Mouse (Mus musculus): ENCODE results near the gene Aplp2. TPM values are rescaled to one million over a fixed set of nuclear protein-coding genes. Genes with fewer than 3 reads are reported as not detected.
"Not testable (repeated sequence)": the region's sequence is repeated elsewhere in the genome, so short reads cannot be mapped to it uniquely, and the experiment has no call there.

The Aplp2 gene
- polyA plus RNA-seq, 2 experiments from 2014 or later, result 66.4 to 72.8 TPM

GRCm38 (mm10) chr9:31177692-31178091 is 33.9 kb downstream of the Aplp2 start:
- no peak for ATAC-seq

- no peak for ATAC-seq
Measured at GRCm38 (mm10) chr9:31176379-31177130, 35.1 kb downstream of the Aplp2 start.

GRCm38 (mm10) chr9:31175978-31176377 is 35.6 kb downstream of the Aplp2 start:
- ATAC-seq, result no peak

- no peak for ATAC-seq
Measured at GRCm38 (mm10) chr9:31175346-31175745, 36.3 kb downstream of the Aplp2 start.

- no peak for ATAC-seq
Measured at GRCm38 (mm10) chr9:31168356-31169093, 43.1 kb downstream of the Aplp2 start.

GRCm38 (mm10) chr9:31167305-31167704 is 44.3 kb downstream of the Aplp2 start:
- no peak for ATAC-seq

- not testable (repeated sequence) for ATAC-seq
Measured at GRCm38 (mm10) chr9:31165505-31165904, 46.1 kb downstream of the Aplp2 start.

- no peak for ATAC-seq
Measured at GRCm38 (mm10) chr9:31163327-31163726, 48.3 kb downstream of the Aplp2 start.

GRCm38 (mm10) chr9:31162911-31163310 is 48.7 kb downstream of the Aplp2 start:
- ATAC-seq, result no peak

- ATAC-seq, result no peak
Measured at GRCm38 (mm10) chr9:31159910-31160309, 51.7 kb downstream of the Aplp2 start.

GRCm38 (mm10) chr9:31156594-31156993 is 55.0 kb downstream of the Aplp2 start:
- ATAC-seq, result no peak

- ATAC-seq, result peak; percentile 52
Measured at GRCm38 (mm10) chr9:31151050-31151449, 60.6 kb downstream of the Aplp2 start.

- ATAC-seq, result no peak
Measured at GRCm38 (mm10) chr9:31148135-31148534, 63.5 kb downstream of the Aplp2 start.

GRCm38 (mm10) chr9:31145272-31145925 is 66.2 kb downstream of the Aplp2 start:
- ATAC-seq, result no peak

GRCm38 (mm10) chr9:31142924-31143323 is 68.7 kb downstream of the Aplp2 start:
- ATAC-seq, result no peak

- ATAC-seq, result no peak
Measured at GRCm38 (mm10) chr9:31133131-31133530, 78.5 kb downstream of the Aplp2 start.

GRCm38 (mm10) chr9:31131205-31131968 is 80.2 kb downstream of the Aplp2 start, which contains the start of gene St14:
Gene St14 (minus strand): TSS chr9:31131853.
- ATAC-seq, result peak; percentile 40

- peak; percentile 12 for ATAC-seq
Measured at GRCm38 (mm10) chr9:31130357-31131204, 81.0 kb downstream of the Aplp2 start.

GRCm38 (mm10) chr9:31129956-31130355 is 81.7 kb downstream of the Aplp2 start:
- peak; percentile 64 for ATAC-seq

- ATAC-seq, result no peak
Measured at GRCm38 (mm10) chr9:31127876-31128465, 83.6 kb downstream of the Aplp2 start.

- ATAC-seq, result no peak
Measured at GRCm38 (mm10) chr9:31126079-31126478, 85.5 kb downstream of the Aplp2 start.
